Mouse (Mus musculus): Measurements from ENCODE around the gene Uba7. TPM values are rescaled to one million over a fixed set of nuclear protein-coding genes. Genes with fewer than 3 reads are reported as not detected.

The Uba7 gene
- polyA plus RNA-seq, 1 experiment from 2014 or later: 20.6 TPM

GRCm38 (mm10) chr9:107936215-107936822 is 39.0 kb upstream of the Uba7 start:
- peaks cover 5% of the 10 kb centered on the region; the same call in 1 of the 2 replicates for H3K4me1 ChIP-seq (replicated peaks; ENCODE audit: control insufficient read depth, insufficient read depth, low read length)

GRCm38 (mm10) chr9:107936831-107937230 is 38.5 kb upstream of the Uba7 start:
- H3K4me2 ChIP-seq (ENCODE audit: low read depth, low read length): peak overlapping the region; percentile 93
- H3K9ac ChIP-seq (ENCODE audit: low read length): no peak overlapping the region
- WGBS: 27% methylated on average over 3 of the region's 3 CpGs

More at GRCm38 (mm10) chr9:107936215-107936822, 39.0 kb upstream of the Uba7 start:
- H3K9ac ChIP-seq (ENCODE audit: low read length): peak overlapping the region; percentile 64
- H3K36me3 ChIP-seq (ENCODE audit: control insufficient read depth, insufficient read depth, low read length): no peaks in the 10 kb centered on the region
- ATAC-seq (ENCODE audit: low read depth): peak; percentile 40; the same call in 1 of the 2 replicates
- no peaks in the 10 kb centered on the region for H3K9me3 ChIP-seq (ENCODE audit: control insufficient read depth, low read length)
- H3K4me2 ChIP-seq (ENCODE audit: low read depth, low read length): peak overlapping the region; percentile 93
- peak overlapping the region; percentile 53 for H3K4me3 ChIP-seq (ENCODE audit: low read length)
- 3% methylated on average over 29 of the region's 29 CpGs for WGBS
- no peak overlapping the region for H3K27ac ChIP-seq (ENCODE audit: low read length)
- peaks cover 5% of the 10 kb centered on the region; the same call in 1 of the 2 replicates for H3K27me3 ChIP-seq (ENCODE audit: control insufficient read depth, insufficient read depth, low read depth, low read length)

GRCm38 (mm10) chr9:107947241-107948194 is 27.8 kb upstream of the Uba7 start:
- no peak for ATAC-seq (ENCODE audit: low read depth)
- WGBS: 77% methylated on average over 31 of the region's 31 CpGs
- Histone ChIP-seq H3K9ac (ENCODE audit: low read length) (no peak overlapping the region), H3K4me3 (ENCODE audit: low read length) (no peak overlapping the region), H3K4me1 (replicated peaks; ENCODE audit: control insufficient read depth, insufficient read depth, low read length) (peaks cover 7% of the 10 kb centered on the region), H3K27me3 (ENCODE audit: control insufficient read depth, insufficient read depth, low read depth, low read length) (no peaks in the 10 kb centered on the region), H3K4me2 (ENCODE audit: low read depth, low read length) (no peak overlapping the region), H3K36me3 (ENCODE audit: control insufficient read depth, insufficient read depth, low read length) (no peaks in the 10 kb centered on the region), H3K9me3 (ENCODE audit: control insufficient read depth, low read length) (no peaks in the 10 kb centered on the region), H3K27ac (ENCODE audit: low read length) (no peak overlapping the region)

More at GRCm38 (mm10) chr9:107936831-107937230, 38.5 kb upstream of the Uba7 start:
- peaks cover 5% of the 10 kb centered on the region; the same call in 1 of the 2 replicates for H3K4me1 ChIP-seq (replicated peaks; ENCODE audit: control insufficient read depth, insufficient read depth, low read length)
- no peak for ATAC-seq (ENCODE audit: low read depth)
- H3K9me3 ChIP-seq (ENCODE audit: control insufficient read depth, low read length): no peaks in the 10 kb centered on the region
- no peak overlapping the region for H3K4me3 ChIP-seq (ENCODE audit: low read length)
- H3K27me3 ChIP-seq (ENCODE audit: control insufficient read depth, insufficient read depth, low read depth, low read length): peaks cover 5% of the 10 kb centered on the region; the same call in 1 of the 2 replicates
- no peak overlapping the region for H3K27ac ChIP-seq (ENCODE audit: low read length)
- H3K36me3 ChIP-seq (ENCODE audit: control insufficient read depth, insufficient read depth, low read length): no peaks in the 10 kb centered on the region

- no peak overlapping the region for H3K9ac ChIP-seq (ENCODE audit: low read length)
- no peak overlapping the region for H3K27ac ChIP-seq (ENCODE audit: low read length)
- ATAC-seq (ENCODE audit: low read depth): no peak
- no peak overlapping the region for H3K4me3 ChIP-seq (ENCODE audit: low read length)
- no peaks in the 10 kb centered on the region for H3K9me3 ChIP-seq (ENCODE audit: control insufficient read depth, low read length)
- WGBS: 73% methylated on average over 13 of the region's 13 CpGs
- H3K27me3 ChIP-seq (ENCODE audit: control insufficient read depth, insufficient read depth, low read depth, low read length): no peaks in the 10 kb centered on the region
- no peaks in the 10 kb centered on the region for H3K36me3 ChIP-seq (ENCODE audit: control insufficient read depth, insufficient read depth, low read length)
- H3K4me1 ChIP-seq (replicated peaks; ENCODE audit: control insufficient read depth, insufficient read depth, low read length): peaks cover 7% of the 10 kb centered on the region
- no peak overlapping the region for H3K4me2 ChIP-seq (ENCODE audit: low read depth, low read length)
Measured at GRCm38 (mm10) chr9:107949184-107949921, 26.0 kb upstream of the Uba7 start.

GRCm38 (mm10) chr9:107949922-107950235 is 25.4 kb upstream of the Uba7 start, which contains the start of gene Traip:
Gene Traip (plus strand): TSS chr9:107950136.
- Histone ChIP-seq H3K4me3 (ENCODE audit: low read length) (peak within 1 kb of the TSS; percentile 77), H3K9me3 (ENCODE audit: control insufficient read depth, low read length) (no peaks in the 10 kb centered on the region), H3K36me3 (ENCODE audit: control insufficient read depth, insufficient read depth, low read length) (no peaks in the 10 kb centered on the region), H3K9ac (ENCODE audit: low read length) (peak within 1 kb of the TSS; percentile 84), H3K27me3 (ENCODE audit: control insufficient read depth, insufficient read depth, low read depth, low read length) (no peaks in the 10 kb centered on the region), H3K27ac (ENCODE audit: low read length) (peak within 1 kb of the TSS; percentile 80), H3K4me2 (ENCODE audit: low read depth, low read length) (peak within 1 kb of the TSS; percentile 85), H3K4me1 (replicated peaks; ENCODE audit: control insufficient read depth, insufficient read depth, low read length) (peaks cover 7% of the 10 kb centered on the region)
- ATAC-seq (ENCODE audit: low read depth): no peak
- WGBS: 85% methylated on average over 10 of the region's 10 CpGs

- H3K4me1 ChIP-seq (replicated peaks; ENCODE audit: control insufficient read depth, insufficient read depth, low read length): peaks cover 7% of the 10 kb centered on the region
- no peaks in the 10 kb centered on the region for H3K27me3 ChIP-seq (ENCODE audit: control insufficient read depth, insufficient read depth, low read depth, low read length)
- no peaks in the 10 kb centered on the region for H3K36me3 ChIP-seq (ENCODE audit: control insufficient read depth, insufficient read depth, low read length)
- peak; percentile 97 for ATAC-seq (ENCODE audit: low read depth)
- peak overlapping the region; percentile 85 for H3K4me2 ChIP-seq (ENCODE audit: low read depth, low read length)
- peak overlapping the region; percentile 80 for H3K27ac ChIP-seq (ENCODE audit: low read length)
- H3K9ac ChIP-seq (ENCODE audit: low read length): peak overlapping the region; percentile 84
- no peaks in the 10 kb centered on the region for H3K9me3 ChIP-seq (ENCODE audit: control insufficient read depth, low read length)
- peak overlapping the region; percentile 77 for H3K4me3 ChIP-seq (ENCODE audit: low read length)
- WGBS: 9% methylated on average over 45 of the region's 45 CpGs
Measured at GRCm38 (mm10) chr9:107950460-107951355, 24.6 kb upstream of the Uba7 start.

DNA sequence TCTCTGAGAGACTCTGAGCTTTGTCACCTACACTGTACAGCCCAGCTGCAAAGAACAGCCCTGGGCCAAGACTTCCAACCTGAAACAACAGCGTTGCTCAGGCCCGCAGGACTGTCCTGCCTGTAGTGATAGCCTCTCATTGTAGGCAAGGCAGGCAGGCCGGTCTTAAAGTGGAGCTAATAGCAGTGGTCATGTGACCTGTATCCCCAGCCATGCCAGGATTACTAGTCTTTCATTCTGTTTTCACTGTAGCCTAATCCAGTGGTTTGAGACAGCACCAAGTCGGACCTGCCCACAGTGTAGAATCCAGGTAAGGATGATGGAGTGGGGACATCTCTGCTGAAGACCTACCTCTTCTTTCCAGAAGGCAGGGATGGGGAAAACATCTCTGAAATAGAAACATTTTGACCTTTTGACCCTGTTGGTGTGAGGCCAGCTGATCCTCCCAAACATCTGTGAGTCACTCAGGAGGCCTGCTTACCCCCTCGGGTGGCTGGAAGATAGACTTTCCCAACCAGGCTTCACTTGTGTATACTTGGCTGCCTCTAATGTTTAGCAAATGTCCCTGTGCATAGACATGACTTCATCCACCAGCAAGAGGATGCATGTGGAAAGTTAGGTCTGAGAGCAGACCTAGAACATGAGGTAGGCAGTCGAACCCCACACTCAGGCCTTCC is 19.6 kb upstream of the Uba7 start:
- Histone ChIP-seq H3K27ac (ENCODE audit: low read length) (no peak overlapping the region), H3K27me3 (ENCODE audit: control insufficient read depth, insufficient read depth, low read depth, low read length) (no peaks in the 10 kb centered on the region), H3K9me3 (ENCODE audit: control insufficient read depth, low read length) (no peaks in the 10 kb centered on the region), H3K4me3 (ENCODE audit: low read length) (no peak overlapping the region), H3K4me1 (replicated peaks; ENCODE audit: control insufficient read depth, insufficient read depth, low read length) (peaks cover 7% of the 10 kb centered on the region), H3K4me2 (ENCODE audit: low read depth, low read length) (no peak overlapping the region), H3K9ac (ENCODE audit: low read length) (no peak overlapping the region), H3K36me3 (ENCODE audit: control insufficient read depth, insufficient read depth, low read length) (peaks cover 12% of the 10 kb centered on the region)
- WGBS: 74% methylated on average over 6 of the region's 6 CpGs
- no peak for ATAC-seq (ENCODE audit: low read depth)

- no peak overlapping the region for H3K4me2 ChIP-seq (ENCODE audit: low read depth, low read length)
- peaks cover 12% of the 10 kb centered on the region for H3K36me3 ChIP-seq (ENCODE audit: control insufficient read depth, insufficient read depth, low read length)
- 60% methylated on average over 6 of the region's 6 CpGs for WGBS
- H3K4me1 ChIP-seq (replicated peaks; ENCODE audit: control insufficient read depth, insufficient read depth, low read length): no peaks in the 10 kb centered on the region
- ATAC-seq (ENCODE audit: low read depth): no peak
- H3K27ac ChIP-seq (ENCODE audit: low read length): no peak overlapping the region
- no peaks in the 10 kb centered on the region for H3K9me3 ChIP-seq (ENCODE audit: control insufficient read depth, low read length)
- no peak overlapping the region for H3K4me3 ChIP-seq (ENCODE audit: low read length)
- no peak overlapping the region for H3K9ac ChIP-seq (ENCODE audit: low read length)
- H3K27me3 ChIP-seq (ENCODE audit: control insufficient read depth, insufficient read depth, low read depth, low read length): no peaks in the 10 kb centered on the region
Measured at GRCm38 (mm10) chr9:107957141-107957540, 18.2 kb upstream of the Uba7 start.
